Mouse (Mus musculus) skeletal muscle tissue, adult 2 months (tissue): ENCODE data around the gene 1500009C09Rik.

ENCODE experiments used
- DNase-seq: peaks from one replicate; pipeline ENCODE4 v3.0.0-alpha.2; 2012; ENCODE audit warnings: low read depth, low spot score

The 1500009C09Rik gene

GRCm38 (mm10) chr15:82252097-82252496 lies at the start of gene 1500009C09Rik:
Gene 1500009C09Rik (plus strand): TSS chr15:82252397.
- no peak for DNase-seq

GRCm38 (mm10) chr15:82203090-82203489 lies 49.1 kb upstream of the 1500009C09Rik start:
- DNase-seq = no peak

- no peak for DNase-seq
Observed at GRCm38 (mm10) chr15:82203611-82204351, 48.4 kb upstream of the 1500009C09Rik start.

DNA sequence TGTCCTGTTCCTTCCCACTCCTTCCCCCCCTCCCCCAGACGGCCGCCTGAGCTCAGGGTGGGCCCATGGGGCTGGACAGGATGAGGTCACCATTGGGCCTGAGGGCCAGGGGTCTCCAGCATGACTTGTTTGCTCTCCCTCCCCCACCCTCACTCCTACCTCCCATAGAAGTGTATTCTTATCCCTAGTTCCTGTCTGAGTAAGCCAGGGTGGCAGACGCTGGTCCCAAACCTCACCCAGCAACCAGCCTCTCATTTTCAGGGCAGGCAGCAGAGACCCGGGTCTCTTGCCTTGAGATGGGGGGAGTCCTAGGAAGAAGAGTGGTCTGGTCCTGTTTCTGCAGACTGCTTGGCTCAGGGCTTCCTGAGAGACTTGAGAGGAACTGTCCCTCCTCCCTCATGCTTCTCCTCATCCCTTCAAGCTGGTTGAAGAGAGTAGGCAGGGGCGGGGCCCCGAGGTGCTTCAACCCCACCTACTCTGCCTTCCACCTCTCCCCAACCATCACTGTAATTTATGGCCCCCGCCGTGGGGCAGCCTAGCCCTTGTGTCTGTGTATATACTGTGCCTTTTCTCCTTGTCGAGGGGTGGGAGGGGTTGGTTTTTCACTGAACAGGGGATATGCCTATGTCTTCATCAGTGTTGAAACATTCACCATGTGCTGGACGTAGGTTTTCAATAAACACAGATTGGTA lies 47.4 kb upstream of the 1500009C09Rik start:
- no peak for DNase-seq

DNA sequence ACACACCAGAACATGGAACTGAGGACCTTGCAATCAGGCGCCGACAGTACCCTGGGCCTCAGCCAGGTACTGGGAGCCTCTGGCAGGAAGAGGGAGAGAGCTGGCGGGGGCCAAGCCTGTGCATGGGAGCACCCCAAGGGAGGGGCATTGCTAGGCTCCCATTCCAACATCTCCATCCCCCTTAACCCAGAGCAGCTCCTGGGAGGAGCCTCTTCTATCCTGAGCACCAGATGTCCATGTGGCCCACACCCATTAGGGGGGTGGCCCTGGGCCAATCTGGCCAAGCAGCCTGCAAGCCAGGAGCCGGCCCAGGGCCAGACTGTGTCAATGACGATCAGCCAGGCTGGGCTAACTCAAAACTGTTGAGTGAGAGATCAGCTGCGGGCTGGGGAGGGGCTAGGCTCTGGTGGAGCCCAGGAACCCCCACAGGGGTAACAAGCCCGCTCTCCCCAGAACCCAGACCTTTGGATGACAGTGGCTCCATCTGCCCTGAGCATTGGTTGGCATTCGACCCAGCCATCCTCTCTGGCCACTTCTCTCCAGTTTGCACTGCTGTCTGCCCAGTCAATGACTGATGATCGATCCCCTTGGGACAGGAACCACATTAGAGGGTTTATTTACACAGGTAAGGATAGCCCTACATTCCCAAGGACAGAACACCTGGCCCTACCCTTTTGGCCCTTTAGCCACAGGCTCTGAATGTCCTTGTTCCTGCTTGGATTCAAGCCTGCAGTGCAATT lies 45.7 kb upstream of the 1500009C09Rik start:
- DNase-seq = peak; percentile 72

DNA sequence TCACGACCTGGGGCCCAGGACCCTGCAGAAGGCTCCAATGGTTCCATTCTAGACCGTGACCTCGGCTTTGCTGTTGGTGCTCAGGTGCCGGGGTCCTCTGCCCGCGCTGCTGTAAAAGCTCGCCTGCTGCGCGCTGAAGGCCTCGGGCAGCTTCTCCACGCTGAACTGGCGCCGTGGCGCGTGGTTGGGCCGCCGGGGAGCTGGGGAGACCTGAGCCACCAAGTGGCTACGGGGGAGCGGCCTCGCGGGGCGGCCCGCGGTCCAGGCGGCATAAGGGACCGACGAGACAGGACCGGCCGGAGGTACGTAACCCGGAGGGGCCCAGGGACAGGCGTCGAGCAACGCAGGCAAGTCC lies 45.1 kb upstream of the 1500009C09Rik start:
- DNase-seq = no peak

GRCm38 (mm10) chr15:82207504-82208219 lies 44.5 kb upstream of the 1500009C09Rik start:
- no peak for DNase-seq

DNA sequence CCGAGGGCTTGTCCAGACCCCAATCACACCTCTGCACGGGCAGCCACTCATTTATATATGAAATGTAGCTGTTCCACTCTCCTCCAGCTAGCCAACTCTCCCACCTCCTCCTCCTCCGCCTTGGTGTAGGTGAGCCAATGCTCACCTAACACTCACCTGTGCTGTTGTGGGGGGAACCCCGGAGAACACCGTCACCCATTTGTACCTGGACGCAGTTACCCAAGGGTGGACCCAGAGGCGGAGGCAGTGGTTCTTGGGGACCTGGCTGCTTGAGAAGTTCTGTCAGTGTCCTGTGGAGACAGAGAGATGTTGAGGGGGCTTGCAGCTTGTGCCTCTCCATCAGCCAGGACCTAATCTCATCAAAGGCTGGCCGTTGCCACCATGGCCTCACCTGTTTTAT lies 43.9 kb upstream of the 1500009C09Rik start:
- no peak for DNase-seq

- DNase-seq = no peak
Observed at GRCm38 (mm10) chr15:82209295-82210050, 42.7 kb upstream of the 1500009C09Rik start.

GRCm38 (mm10) chr15:82210801-82211200 lies 41.4 kb upstream of the 1500009C09Rik start:
- no peak for DNase-seq

GRCm38 (mm10) chr15:82211281-82211680 lies 40.9 kb upstream of the 1500009C09Rik start:
- no peak for DNase-seq

DNA sequence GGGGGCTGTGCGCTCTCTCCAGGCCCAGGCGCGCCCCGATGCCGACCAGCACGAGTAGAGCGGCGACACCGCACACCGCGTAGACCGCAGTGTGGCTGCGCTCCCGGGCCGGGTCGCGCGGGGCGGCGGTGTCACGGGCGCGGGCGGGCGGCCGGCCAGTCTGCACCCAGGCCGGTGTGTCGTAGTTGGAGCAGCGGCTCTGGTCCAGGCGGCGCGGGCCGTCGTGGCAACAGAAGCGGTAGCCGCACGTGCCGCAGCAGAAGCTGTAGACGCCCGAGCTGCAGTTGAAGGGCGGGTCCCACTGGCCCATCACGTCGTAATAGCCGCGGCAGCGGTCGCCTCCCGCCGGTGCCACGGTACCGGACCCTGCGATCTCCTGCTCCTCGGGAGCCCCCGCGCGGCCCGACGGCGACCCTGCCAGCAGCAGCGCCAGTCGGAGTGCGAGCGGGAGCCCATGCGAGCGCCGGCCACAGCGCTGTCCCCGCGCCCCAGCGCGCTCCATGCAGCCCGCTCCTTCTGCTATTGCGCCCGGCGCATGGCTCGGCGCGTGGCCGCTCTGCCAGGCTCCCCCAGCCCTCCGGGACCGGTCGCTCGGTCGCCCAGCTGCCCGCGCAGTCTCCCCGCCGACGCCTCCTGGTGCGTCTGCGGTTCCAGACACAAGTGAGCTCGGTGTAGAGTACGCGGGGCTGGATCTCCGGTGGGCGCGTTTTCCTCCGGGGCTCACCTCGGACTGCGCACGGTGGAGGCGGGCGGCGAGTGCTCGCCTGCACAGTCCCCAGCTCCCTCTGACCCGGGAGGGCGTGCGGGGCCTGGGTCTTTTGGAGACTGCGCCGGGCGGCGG lies 40.1 kb upstream of the 1500009C09Rik start:
- DNase-seq = no peak

GRCm38 (mm10) chr15:82212752-82213063 lies 39.5 kb upstream of the 1500009C09Rik start, which contains the start of gene Shisa8:
Gene Shisa8 (minus strand): TSS chr15:82212815.
- no peak for DNase-seq

DNA sequence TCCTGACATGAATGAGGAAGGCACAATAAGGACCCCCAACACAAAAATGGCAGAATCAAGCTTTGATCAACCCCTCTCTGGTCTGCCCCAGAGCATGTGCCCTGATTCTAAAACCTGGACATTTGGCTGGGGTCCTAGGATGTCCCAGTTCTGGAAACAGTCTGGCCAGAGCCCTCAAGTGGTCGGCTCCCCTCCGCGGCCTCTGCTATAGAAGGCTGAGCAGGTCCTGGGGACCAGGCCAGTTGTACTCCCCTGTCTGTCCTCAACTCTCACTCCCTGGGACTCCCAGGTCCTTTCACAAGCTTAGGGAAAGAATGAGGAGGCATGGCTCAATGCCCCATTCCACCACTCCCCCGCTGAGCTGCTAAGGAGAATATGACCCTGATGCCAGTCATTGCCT lies 39.0 kb upstream of the 1500009C09Rik start:
- no peak for DNase-seq

DNA sequence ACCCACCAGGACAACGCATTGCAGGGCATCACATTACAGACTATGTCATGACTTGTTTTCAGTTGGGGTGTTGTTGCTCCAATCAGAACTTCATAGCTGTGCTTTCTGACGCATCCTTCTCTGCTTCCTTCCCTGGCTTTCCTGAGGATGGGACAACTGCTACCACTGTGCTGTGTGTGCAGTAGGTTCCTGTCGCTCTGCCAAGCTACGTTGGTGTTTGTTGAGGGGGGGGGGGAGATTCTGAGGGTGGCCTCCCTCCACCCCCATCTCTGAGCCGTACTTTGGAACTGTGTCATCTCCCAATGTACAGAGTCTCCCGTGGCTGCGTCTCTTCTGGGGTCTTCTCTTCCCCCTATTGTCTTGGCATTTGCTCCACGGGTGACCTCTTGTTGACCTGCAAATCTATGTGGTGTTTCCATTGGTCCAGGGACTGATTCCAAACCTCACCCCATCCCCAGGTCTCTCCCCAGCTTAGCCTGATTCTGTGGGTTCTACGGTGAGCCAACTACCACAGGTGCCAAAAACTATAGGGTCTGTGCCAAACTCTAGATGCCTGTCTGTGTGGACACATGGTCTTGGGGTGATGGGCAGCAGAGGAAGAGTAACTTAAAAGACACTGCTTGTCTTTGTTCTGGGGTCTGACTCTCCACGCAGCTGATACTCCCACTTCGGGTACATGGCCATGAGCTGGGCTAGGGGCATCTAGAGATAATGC lies 36.7 kb upstream of the 1500009C09Rik start:
- no peak for DNase-seq

DNA sequence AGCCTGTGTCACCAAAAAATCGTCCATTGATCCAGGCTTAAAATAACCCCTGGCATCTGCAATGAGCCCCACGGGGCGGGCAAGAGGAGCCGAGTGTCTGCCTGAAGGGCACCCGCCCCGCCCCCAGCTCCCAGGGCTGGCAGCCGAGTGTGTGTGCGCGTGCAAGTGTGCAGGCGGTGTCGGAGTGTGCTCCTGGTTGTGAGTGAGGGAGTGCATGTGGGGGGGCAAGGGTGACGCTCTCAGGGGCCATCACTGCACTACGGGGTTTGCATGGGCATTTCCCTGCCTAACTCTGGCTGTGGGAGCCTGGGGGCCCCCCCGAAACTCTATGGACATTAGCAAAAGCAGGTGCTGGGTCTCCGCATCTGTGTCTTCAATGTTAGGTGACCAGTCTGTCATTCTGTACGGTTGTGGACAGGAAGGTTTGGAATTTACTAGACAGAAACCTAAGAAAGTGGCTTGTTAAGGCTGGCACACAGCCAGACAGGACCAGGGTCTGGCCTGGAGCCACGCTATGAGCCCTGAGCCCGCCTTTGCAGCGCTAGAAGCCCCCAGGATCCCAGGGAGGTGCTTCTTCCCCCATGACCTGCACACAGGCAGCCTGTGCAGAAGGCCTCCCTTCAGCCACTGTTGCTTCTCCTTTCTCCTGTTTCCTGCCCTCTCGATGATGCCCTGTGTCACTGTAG lies 35.9 kb upstream of the 1500009C09Rik start:
- DNase-seq = no peak

DNA sequence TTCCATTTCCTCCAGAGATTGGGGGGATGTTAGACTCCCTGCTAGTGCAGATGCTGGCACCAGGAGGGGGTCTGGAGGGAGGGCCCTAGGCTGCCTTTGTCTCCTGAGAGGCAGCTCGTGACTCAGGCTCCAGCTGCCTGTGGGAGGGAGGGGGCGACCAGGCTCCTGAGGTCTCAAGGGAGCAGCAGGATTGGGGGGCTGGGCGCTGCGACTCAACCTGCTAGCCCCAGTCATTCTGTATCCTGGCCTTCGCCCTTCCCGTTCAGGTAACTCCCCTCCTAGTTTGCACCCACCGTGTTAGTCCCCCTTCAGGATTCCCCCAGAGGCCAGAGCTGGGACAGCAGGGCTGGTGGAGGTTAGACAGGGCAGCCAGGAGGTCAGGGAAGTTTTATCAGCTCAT lies 35.2 kb upstream of the 1500009C09Rik start:
- DNase-seq = no peak

DNA sequence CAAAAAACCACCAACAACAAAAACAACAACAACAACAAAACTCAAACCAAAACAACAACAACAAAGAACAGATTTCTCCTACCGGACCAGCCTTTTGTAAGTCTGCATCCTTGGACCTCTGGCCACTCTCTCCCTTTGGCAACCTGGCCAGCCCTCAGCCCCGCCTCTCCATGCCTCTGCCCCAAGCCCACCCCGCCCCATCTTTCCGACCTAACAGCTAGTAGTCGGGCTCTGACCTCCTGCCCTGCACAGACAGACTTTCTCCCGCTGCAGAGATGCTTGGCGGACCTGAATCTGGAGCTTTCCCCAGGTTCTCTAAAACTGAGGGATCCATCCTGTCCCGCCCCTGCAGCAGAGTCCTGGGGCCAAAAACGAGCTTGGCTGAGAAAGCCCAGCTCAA lies 34.2 kb upstream of the 1500009C09Rik start:
- no peak for DNase-seq
